Mouse (Mus musculus): ENCODE data around the gene Dgki.

Dgki gene

DNA sequence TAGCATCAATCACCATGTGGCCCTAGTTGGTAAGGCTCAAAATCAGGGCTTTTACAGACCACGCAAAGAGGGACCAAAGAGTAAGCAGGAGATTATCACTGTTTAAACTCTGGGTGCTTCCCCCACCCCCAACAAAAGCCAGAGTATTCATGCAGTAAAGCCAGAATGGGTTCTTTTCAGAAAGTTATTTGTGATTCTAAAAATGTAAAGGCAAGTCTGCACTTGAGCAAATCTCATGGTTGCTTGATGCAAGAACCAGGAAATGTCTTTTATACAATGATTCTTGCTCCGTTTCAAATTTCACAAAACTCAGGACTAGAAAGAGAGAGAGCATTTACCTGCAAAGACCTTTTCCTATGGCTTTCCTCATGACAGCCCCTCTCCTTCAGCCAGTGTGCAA lies 7.9 kb downstream of the Dgki start:
- no peak for DNase-seq (ENCODE audit: low spot score)

DNA sequence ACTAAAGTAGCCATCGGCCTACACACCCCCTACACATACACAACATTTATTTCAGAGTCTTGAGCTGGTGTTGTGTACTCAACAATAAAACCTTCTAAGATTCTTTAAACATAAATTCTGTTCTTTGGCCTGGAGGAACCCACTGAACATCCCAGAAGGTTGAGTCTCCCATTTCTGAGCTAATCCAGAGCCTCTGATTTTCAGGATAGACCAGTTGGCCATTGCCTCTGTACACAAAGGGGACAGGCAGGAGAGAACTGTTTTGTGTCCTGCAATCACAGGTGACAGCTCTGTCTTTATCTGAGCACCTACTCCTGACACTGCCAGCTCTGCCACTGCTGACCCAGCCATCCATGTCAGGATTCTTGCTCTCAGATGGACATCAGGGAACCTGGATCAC lies 8.8 kb downstream of the Dgki start:
- no peak for DNase-seq (ENCODE audit: low spot score)

DNA sequence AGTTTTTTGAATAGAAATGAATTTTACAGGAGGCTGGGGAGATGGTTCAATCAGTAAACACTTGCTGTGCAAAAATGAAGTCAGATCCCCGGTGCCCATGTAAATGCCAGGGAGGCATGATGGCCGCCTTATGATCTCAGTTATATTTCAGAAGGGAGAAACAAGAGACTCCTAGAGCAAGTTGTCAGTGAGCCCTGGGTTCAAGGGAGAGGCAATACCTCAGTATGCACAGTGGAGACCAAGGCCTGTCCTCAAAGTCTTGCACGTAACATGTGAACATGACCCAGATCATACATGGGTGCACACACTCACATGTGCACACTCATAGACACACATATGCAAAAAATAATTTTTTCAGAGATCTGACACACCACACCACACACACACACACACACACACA lies 9.3 kb downstream of the Dgki start:
- DNase-seq (ENCODE audit: low spot score): no peak

DNA sequence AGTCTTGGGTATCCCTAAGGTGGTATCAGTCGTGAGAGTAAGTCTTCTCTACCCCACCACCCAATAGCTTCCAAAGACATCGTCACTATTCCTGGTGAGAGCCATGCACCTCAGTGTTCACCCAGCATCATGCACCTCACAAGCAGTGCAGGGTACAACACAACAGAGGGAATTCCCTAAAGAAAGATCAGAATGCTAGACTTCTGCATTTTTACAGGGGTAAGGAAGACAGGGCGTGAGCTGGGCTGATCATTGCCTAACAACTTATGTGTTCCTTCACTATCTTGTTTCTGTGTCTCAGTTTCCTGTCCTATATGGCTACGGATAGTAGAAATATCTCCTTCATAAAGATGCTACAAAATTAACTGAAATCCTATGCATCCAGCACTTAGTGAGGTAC lies 13.8 kb downstream of the Dgki start:
- DNase-seq (ENCODE audit: low spot score): no peak

DNA sequence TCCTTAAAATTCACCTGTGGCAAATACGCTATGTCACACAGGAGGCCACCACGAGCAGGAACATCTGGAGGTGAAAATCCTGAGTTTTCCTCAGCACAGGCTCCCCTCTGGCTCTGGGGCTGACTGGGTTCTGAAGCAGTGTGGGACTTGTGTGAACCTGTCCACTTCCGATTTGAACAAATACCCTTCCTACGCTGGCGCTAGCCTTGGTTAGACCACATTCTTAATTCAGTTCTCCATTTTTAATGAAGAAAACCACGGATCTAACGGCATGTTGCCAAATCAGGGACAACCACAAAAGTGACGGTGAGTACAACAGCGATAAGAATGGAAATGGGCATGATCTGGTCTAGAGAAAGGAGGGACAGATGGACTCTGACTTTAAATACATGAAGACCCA lies 15.1 kb downstream of the Dgki start:
- no peak for DNase-seq (ENCODE audit: low spot score)

DNA sequence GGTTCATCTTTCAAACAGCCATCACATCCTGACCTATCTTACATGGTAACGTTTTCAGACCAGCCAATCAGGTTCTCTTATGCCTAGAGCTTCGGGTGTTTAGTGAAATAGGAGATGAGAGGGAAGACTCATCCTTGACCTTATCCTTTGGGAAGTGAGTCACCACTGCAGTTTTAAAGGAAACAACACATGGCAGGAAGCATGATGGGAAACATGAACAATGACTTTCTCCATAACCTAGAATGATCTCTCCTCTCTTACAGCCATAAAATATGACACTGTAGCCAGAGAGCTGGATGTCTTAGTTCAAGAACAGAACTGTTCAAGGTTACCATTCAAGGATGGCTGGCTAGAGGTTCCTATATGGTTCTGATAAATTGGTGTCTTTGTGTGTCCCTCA lies 16.6 kb downstream of the Dgki start:
- DNase-seq (ENCODE audit: low spot score): no peak

DNA sequence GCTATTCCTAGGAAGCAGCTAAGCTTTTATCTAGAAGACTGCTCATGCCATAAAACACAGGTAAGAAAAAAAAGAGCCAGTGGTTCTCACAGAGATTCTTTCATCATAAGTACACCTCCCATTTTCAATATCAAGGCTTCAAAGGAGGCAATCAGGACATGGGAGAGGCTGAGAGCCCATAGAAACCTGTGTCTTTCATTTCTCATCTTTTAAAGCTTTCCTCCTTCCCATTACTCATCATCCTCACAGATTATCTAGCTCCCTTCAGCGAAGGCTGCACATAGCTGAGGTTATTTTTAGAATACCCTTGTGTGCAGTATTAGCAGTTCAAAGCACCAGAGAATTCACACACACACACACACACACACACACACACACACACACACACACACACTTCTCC lies 17.3 kb downstream of the Dgki start:
- DNase-seq (ENCODE audit: low spot score): no peak

DNA sequence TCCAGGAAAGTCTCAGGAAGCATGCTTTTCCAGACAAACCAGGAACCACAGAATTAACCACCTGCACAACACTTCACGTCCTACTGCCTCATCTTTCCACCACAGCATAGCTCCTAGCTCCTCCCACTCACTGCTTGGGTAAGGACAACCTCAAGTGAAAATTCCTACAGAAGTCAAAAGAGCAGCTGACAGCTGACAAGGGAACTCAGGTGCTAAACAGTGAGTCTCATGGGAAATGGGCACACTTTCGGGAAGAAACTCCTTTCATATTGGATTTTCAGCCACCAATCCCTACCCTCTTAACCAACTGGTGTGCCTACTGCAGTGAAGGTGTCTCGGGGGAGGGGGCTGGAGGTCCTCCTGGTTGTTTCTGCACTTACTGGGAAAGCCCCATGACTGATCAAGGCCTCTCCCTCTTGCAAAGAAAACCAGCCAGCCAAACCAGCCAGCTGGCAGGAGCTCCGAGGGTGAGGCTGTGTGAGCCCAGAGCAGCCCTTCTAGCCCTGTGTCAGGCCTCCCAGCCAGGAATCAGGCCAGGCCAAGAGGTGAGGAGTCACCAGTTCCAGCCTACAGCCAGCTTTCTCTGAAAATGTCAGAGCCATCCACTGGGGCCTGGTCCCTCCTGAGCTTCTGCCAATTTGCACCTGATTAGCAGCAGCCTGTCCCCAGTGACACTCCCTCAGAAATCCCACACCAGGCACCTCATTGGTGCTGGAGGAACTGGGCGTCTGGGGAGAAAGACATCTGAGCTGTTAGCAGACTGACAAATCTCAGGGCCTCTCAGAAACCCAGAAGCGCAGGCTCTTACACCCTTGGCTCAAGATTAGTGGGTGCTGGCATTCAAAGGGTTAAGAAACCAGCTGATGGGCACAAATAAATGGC lies 22.9 kb downstream of the Dgki start:
- no peak for DNase-seq (ENCODE audit: low spot score)

DNA sequence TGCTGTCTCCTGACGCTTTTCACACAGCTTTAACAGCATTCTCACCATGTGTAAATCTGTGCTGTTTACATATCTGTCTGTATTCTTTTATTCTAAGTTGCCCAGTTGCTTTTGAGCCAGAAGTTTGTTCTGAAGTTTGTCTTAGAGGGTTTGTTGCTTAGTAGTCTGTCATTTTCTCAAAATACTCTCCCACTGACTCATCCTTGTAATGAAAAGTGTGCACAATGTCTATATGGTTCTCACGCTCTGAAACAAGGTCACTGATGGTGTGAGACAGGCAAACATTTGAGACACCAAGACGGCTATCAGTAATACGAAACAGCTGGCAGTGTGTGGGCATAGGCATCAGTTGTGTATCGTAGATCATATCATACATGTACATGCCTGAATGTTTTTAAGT lies 23.8 kb downstream of the Dgki start:
- no peak for DNase-seq (ENCODE audit: low spot score)

DNA sequence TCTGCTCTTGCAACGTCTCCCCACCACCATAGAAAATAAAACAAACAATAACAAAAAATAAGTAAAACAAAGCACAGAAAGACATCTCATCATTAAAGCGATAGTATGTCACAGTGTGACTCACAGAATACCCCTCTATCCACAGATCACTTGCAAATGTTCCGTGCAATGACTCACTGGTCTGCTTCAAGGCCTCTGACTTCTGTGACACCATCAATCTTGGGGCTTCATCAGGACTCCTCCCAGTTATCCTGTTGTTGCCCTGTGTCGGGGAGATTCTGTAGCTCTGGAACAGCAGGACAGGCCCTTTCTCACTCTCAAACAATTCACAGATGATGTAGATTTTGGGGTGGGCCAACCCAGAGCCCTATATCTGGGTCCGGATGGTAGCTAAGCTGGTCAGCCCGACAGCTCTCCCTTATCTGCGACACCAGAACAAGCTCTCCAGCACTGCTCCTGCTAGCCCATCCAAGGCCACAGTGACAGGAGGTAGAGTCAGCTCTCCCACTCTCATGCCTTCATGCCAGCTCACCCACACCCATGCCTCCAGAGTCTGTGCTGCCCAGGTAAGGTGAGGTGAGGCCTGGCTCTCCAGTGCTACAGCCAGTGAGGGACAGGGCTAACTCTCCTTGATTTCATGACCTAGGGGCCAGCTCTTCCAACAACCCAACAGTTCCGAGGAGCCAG lies 28.9 kb downstream of the Dgki start:
- DNase-seq (ENCODE audit: low spot score): no peak

DNA sequence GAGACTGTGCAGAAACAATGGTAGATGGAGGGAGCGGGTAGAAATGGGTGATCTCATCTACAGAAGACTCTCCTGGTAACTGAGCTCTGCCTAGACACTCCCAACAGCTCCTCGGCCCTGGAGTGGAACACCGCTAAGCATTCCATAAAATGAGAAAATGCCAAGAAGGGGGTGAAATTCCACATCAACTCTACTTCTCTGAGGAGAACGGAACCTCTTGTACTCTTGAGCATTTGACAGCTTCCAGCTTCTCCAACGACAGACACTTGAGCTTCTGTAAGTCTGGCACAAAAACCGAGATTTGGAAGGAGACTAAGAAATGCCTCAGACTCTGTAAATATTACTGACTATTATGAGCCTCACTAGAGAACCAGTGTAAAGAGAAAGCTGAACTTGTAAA lies 31.4 kb downstream of the Dgki start:
- DNase-seq (ENCODE audit: low spot score): no peak

DNA sequence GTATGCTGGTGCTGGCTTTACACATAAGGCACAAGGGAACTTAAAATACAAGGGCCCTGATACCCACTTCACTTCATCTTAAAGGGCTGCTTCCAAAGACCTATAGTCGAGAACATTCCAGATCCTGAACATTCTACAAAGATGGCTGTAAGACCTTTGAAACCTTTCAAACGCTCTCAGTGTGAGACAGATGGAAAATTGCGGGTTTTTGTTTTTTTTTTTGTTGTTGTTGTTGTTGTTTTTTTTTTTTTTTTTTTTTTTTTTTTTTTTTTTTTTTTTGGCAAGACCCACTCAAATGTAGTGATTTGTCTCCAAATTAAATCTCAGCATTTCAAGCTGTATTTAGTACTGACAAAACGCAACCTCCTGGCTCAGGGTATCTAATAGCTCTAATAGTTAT lies 32.0 kb downstream of the Dgki start:
- DNase-seq (ENCODE audit: low spot score): no peak

DNA sequence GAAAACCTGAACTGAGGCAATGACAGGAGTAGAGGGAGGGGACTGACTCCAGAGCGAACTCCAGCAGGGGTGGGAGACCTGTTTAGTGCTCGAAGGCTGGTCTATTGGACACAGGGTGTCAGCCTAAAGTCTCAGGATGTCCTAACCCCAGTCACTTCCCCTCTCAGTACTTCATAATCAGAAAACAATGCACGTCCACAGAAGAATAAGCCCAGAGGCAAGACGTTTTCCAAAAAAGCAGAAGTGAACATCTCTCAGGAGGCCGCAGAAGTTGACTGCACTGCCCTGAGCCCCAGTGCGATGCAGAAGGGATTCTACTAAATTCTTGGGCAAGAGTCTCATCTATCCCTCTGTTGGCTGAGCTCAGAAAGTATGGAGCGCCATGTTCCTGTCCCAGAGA lies 37.5 kb downstream of the Dgki start:
- no peak for DNase-seq (ENCODE audit: low spot score)

DNA sequence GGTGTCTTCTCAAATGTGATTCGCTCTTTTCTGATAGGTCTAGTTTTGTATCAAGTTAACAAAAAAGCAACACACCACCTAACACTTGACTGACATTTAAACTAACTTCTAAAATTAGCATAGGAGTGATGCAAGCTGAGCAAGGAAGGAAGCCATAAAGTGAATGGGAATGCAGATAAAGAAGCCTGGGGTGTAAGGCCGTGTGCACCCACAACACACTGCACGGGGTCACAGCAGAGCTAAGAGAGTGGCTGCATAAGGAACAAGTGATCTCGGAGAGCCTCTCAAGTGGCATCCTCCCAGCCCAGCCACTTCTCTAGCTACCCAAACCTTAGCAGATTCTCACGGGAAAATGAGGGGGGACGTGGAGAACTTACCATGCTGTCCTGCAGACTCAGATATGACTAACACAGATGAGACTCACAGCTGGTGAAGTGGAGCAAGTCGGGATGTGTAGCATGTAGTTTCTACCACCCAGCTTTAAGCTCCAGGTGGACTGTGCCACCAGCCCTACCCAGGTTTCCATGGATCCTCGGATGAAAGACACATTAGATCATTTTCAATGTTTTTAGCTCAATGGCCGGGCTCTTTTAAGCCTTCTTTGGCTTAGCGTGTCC lies 38.6 kb downstream of the Dgki start:
- DNase-seq (ENCODE audit: low spot score): no peak

DNA sequence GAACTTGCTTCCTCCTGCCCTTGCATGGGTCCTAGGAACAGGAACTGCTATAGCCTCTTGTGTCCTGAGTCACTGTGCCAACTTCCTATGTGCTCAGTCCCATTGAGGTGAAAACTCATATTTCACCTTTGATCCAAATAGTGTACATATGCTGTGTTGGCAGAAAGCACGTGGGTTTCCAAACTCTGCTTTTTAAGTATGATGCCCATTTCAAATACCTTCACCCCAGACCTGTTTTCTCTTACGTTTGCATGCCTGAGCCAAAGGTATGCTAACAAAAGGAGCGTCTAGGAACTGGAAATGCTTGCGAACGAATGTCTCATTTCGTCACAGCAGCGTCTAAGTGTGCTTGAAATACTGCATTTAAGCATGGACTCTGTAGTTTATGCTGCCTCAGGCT lies 41.3 kb downstream of the Dgki start:
- no peak for DNase-seq (ENCODE audit: low spot score)

DNA sequence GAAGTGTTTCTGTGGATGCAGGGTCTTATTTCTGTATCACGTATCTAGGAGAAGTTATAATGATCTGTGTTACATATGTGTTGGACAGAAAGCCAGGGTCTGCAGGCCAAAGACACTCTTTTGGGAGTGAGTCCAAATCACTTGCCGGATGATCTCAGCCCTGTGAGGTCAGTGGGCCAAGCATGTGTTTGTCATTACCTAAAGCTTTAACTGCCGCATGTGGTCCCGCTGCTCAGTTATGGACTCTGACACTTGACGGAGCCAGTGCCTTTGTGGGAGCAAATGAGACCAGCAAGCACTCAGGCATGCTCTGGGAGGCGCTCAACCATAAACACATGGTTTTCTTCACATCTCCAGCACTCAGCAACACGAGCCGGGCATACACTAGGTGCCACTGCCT lies 45.8 kb downstream of the Dgki start:
- no peak for DNase-seq (ENCODE audit: low spot score)

DNA sequence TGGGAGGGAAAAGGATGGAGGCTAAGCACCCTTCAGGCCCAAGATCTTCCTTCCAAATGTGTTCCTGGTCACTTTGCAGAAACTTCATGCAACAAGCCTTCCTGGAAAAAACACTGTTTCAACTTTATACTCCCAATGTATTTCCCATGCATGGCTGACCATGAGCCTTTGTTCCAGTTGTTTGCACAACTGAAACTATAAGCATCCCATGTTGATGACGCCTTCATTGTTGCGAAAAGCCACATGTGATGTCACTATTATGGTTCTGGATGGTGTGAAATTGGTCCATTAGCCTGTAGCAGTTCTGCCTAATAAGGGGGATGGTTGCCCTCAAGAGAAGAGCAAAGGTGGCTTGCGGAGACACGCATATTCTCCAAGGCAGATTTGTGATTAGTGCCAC lies 47.4 kb downstream of the Dgki start:
- DNase-seq (ENCODE audit: low spot score): no peak

DNA sequence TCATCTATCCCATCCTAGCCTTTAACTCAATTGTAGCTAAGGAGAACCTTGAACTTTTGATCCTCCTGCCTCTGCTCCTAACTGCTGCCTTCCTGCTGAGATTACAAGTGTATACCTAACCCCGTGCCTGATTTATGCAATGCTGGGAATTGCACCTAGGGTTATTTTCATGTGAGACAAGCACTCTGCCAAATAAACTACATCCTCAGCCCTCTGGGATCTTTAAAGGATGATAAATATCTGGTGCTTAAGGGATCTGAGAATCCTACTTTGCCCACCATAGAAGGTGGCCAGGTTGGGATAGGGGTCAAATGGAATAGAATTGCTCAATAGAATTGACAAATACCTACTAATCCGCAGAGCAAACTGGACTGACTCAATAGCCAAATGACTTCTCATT lies 49.3 kb downstream of the Dgki start:
- DNase-seq (ENCODE audit: low spot score): no peak

DNA sequence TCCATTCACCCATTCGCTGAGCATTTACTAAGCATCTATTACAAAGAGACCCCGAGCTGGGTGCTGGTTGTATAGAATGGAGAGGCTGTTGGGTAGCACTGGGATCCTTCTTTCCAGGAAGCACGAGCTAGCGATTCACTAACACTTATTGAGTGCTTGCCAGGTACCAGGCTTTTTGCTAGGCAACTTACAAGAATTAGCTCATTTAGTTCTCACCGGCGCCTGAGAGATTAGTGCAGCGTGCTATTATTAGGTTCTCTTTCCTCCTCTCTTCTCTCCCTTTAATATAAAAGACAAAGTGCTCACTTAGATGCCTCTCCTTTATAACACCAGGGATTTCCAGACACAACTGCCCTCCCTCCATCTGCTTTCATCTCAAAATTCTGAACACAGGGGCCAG lies 54.2 kb downstream of the Dgki start:
- DNase-seq (ENCODE audit: low spot score): no peak

DNA sequence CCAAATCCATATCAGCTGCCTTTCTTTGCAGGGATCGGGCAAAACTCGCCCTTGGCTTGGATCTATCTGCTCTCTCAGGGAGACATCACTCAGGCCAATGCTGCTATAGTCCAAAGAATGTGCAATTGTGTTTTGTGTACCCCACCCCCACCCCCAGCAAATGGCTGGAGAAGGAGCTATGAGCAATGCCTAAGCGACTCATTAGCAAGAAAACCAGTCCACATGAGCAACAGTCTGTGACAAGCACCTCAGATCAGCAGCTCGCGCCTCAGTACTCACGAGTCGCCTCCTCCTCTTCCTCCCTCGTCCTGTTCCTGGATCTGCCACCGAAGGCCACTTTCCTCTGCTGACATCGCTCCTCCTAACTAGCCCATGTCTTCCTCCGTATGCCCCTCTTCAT lies 55.9 kb downstream of the Dgki start:
- DNase-seq (ENCODE audit: low spot score): no peak

DNA sequence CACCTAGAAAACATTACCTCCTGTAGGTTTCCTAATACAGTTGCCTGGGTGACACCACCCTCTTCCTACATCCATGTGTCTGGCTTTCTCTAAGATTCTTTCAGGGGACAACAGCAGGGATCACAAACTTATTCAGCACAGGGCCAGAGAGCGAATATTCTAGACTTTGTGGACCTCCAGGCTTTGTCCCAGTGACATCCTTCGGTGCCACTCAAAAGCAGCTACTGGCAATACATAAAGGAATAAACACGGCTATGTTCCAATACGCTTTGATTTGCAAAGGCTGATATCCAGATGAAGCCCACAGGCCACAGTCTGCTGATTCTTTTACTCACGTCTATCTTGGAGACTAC lies 57.2 kb downstream of the Dgki start:
- DNase-seq (ENCODE audit: low spot score): no peak

DNA sequence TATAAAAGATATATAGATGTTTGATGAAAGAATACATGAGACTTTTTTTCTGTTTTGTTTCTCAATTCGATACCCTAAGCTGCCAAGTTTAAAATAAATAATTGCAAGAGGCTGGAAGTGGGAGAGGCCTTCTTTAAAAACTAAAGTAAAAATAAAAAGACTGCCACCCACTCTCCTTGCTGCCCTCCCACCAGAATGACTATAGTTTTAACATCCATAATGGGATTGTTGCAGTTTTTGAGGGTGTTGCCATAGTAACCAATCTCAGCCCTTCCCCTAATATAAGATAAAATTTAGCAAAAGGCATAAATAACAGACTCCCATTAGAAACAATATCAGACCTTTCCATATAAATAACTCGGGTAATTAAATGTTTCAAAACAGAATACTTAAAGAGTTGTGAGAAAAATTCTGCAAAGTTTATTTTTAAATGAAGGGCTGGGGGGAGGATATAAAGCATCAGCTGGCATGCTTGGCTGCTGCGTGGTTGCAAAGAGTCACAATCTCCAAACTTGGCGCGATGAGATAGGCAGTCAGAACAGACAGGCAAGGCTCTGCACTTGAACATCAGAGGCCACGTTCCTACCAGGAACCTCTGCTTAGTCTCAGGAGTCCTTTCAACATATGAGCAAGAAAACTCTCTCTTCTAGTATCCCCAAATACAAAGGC lies 57.8 kb downstream of the Dgki start:
- no peak for DNase-seq (ENCODE audit: low spot score)

DNA sequence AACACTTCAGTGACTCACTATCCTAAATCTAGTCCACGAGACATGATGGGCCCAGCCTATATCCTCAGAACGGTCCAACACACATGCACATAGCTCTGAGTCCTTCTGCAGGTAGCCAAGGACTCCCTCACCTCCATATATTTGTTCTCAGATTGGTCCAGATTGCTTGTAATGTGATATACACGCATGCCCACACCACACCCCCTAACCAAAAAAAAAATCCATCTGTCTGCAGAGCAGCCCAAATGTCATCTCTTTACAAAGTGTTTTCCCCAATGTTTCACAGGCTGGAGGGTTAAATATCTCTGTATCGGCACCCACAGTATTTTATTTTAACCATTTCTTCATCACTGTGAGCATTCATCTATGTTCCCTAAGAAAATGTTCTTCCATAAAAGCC lies 58.5 kb downstream of the Dgki start:
- DNase-seq (ENCODE audit: low spot score): no peak

Measured in left cerebral cortex, adult 11 months (tissue).